25 mouse cellular contexts compared by ENCODE assay signal in the genomic region with DNA sequence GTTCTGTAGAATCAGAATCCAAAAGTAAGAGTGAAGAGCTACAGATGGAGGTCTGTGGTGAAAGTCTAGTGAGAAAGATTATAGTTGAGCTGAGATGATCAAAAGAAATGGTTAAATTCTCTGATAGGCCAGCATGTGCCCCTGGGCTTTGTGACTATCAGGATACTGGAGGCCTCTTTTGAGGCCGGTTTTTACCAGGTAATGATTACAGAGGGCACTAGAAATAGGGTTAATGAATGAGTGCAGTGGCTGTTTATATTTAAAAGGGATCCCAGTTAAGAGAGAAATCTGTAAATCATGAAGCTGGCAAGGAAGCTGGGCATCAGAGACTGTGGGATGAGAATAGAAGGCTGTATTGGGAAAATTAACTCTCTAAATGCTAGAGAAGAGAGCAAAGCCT. TPM values are rescaled to one million over a fixed set of nuclear protein-coding genes. Genes with fewer than 3 reads are reported as not detected.
"Had no signal": no experiment of that assay in that cellular context is flagged by ENCODE, and none has a peak within 500 bp of the region (broad histone marks: within the 10 kb centered on the region; RNA-seq: fewer than 3 reads in every experiment).

No protein-coding gene starts in this region.

- H3K27ac ChIP-seq: hindbrain, embryonic 14.5 days; hindbrain, postnatal 0 days; limb, embryonic 10.5 days; limb, embryonic 13.5 days; liver, embryonic 12.5 days; liver, embryonic 15.5 days; lung, embryonic 15.5 days; midbrain, embryonic 10.5 days; neural tube, embryonic 12.5 days; neural tube, embryonic 15.5 days; stomach, postnatal 0 days had no signal

- H3K4me1 ChIP-seq: liver, embryonic 12.5 days; liver, embryonic 15.5 days; lung, embryonic 15.5 days; midbrain, embryonic 10.5 days; neural tube, embryonic 12.5 days; neural tube, embryonic 15.5 days had no signal

- H3K27me3 ChIP-seq: limb, embryonic 13.5 days; liver, embryonic 12.5 days; liver, embryonic 15.5 days; lung, embryonic 15.5 days; megakaryocyte, embryonic 14.5 days; neural tube, embryonic 12.5 days; neural tube, embryonic 15.5 days had no signal

- ATAC-seq: hindbrain, postnatal 0 days; inflammation-experienced regulatory T-cells, adult 6 months; intestine, postnatal 0 days; liver, embryonic 12.5 days had no signal

- H3K4me2 ChIP-seq: hindbrain, embryonic 14.5 days; limb, embryonic 13.5 days; liver, embryonic 12.5 days; liver, embryonic 15.5 days; lung, embryonic 15.5 days; neural tube, embryonic 12.5 days; neural tube, embryonic 15.5 days had no signal

- H3K4me3 ChIP-seq: limb, embryonic 10.5 days; limb, embryonic 13.5 days; liver, embryonic 12.5 days; liver, embryonic 15.5 days; lung, embryonic 15.5 days; megakaryocyte, embryonic 14.5 days; midbrain, embryonic 10.5 days; neural tube, embryonic 12.5 days; neural tube, embryonic 15.5 days had no signal

- H3K9me3 ChIP-seq: limb, embryonic 10.5 days; limb, embryonic 13.5 days; liver, embryonic 12.5 days; liver, embryonic 15.5 days; lung, embryonic 15.5 days; megakaryocyte, embryonic 14.5 days; midbrain, embryonic 10.5 days; neural tube, embryonic 12.5 days; neural tube, embryonic 15.5 days had no signal

- H3K9ac ChIP-seq: hindbrain, embryonic 14.5 days; limb, embryonic 13.5 days; liver, embryonic 12.5 days; liver, embryonic 15.5 days; lung, embryonic 15.5 days; neural tube, embryonic 12.5 days; neural tube, embryonic 15.5 days had no signal

- DNase-seq: layer of hippocampus, adult 9-11 months; liver; lung, adult 18-20 months; lung, postnatal 10 days; lung, postnatal 36 days; midbrain, embryonic 14.5 days; right cerebral cortex, adult 18-20 months; right cerebral cortex, postnatal 14 days; right cerebral cortex, postnatal 4 days; thymus, adult 2 months; thymus, postnatal 14 days had no signal

- H3K36me3 ChIP-seq: limb, embryonic 10.5 days; limb, embryonic 13.5 days; liver, embryonic 12.5 days; liver, embryonic 15.5 days; lung, embryonic 15.5 days; midbrain, embryonic 10.5 days; neural tube, embryonic 12.5 days; neural tube, embryonic 15.5 days had no signal

RNA-seq across cellular contexts. Expression of gene Ccser1, which starts 23.2 kb away (rescaled TPM):
- polyA plus RNA-seq: inflammation-experienced regulatory T-cells, adult 6 months had no signal
